Mouse (Mus musculus): ENCODE results near the gene Ston2. TPM values are rescaled to one million over a fixed set of nuclear protein-coding genes. Genes with fewer than 3 reads are reported as not detected.

Gene Ston2
- total RNA-seq, 2 experiments from 2014 or later, result 4.9 to 7.8 TPM

Small RNA genes lying within 50 kb of the gene (microRNA-seq; reads per million reads assigned to microRNA genes)
- 0 reads per million in 2 experiments for gene Gm22015

Other genes starting within 250 kb of the Ston2 start
- gene Gtf2a1, start 197.9 kb downstream of the Ston2 start, total RNA-seq (2021), result 10 to 100 TPM; 24.4 to 30.4 TPM
- gene Sel1l, start 60.8 kb upstream of the Ston2 start, total RNA-seq (2021), result 10 to 100 TPM; 60.3 to 62.6 TPM